Mouse (Mus musculus): ENCODE data around the gene Sp7.

The Sp7 gene

GRCm38 (mm10) chr15:102344490-102344889 lies 22.5 kb downstream of the Sp7 start:
- no peak for DNase-seq (ENCODE audit: low spot score)

GRCm38 (mm10) chr15:102341580-102341979 lies 25.4 kb downstream of the Sp7 start:
- DNase-seq (ENCODE audit: low spot score): peak; percentile 53

- no peak for DNase-seq (ENCODE audit: low spot score)
Measured at GRCm38 (mm10) chr15:102339612-102340011, 27.4 kb downstream of the Sp7 start.

- DNase-seq (ENCODE audit: low spot score): no peak
Measured at GRCm38 (mm10) chr15:102336946-102337345, 30.0 kb downstream of the Sp7 start.

- peak; percentile 41 for DNase-seq (ENCODE audit: low spot score)
Measured at GRCm38 (mm10) chr15:102335925-102336324, 31.1 kb downstream of the Sp7 start.

GRCm38 (mm10) chr15:102335254-102335653 lies 31.7 kb downstream of the Sp7 start:
- DNase-seq (ENCODE audit: low spot score): no peak

GRCm38 (mm10) chr15:102331610-102332015 lies 35.4 kb downstream of the Sp7 start, which contains the start of gene Myg1:
Myg1 (plus strand) TSS chr15:102331709.
- peak; percentile 76 for DNase-seq (ENCODE audit: low spot score)

- no peak for DNase-seq (ENCODE audit: low spot score)
Measured at GRCm38 (mm10) chr15:102326892-102327291, 40.1 kb downstream of the Sp7 start.

- peak; percentile 91 for DNase-seq (ENCODE audit: low spot score)
Measured at GRCm38 (mm10) chr15:102326022-102326576, 40.9 kb downstream of the Sp7 start, which contains the start of gene Pfdn5. Pfdn5 (plus strand) TSS chr15:102326116.

GRCm38 (mm10) chr15:102324654-102325473 lies 42.1 kb downstream of the Sp7 start:
- DNase-seq (ENCODE audit: low spot score): no peak

GRCm38 (mm10) chr15:102316263-102316662 lies 50.7 kb downstream of the Sp7 start:
- peak; percentile 80 for DNase-seq (ENCODE audit: low spot score)

GRCm38 (mm10) chr15:102315292-102315691 lies 51.7 kb downstream of the Sp7 start:
- peak; percentile 38 for DNase-seq (ENCODE audit: low spot score)

- no peak for DNase-seq (ENCODE audit: low spot score)
Measured at GRCm38 (mm10) chr15:102311489-102311888, 55.5 kb downstream of the Sp7 start.

- DNase-seq (ENCODE audit: low spot score): peak; percentile 92
Measured at GRCm38 (mm10) chr15:102310074-102310845, 56.7 kb downstream of the Sp7 start.

- DNase-seq (ENCODE audit: low spot score): no peak
Measured at GRCm38 (mm10) chr15:102308717-102309116, 58.3 kb downstream of the Sp7 start.
